Mouse (Mus musculus): ENCODE measurements at regions not wholly inside any gene's neighbourhood (a gene's known extent, or its start where the extent isn't known, plus 50 kb on each side); places are given as distances from the start of the nearest gene placed in this dataset.

DNA sequence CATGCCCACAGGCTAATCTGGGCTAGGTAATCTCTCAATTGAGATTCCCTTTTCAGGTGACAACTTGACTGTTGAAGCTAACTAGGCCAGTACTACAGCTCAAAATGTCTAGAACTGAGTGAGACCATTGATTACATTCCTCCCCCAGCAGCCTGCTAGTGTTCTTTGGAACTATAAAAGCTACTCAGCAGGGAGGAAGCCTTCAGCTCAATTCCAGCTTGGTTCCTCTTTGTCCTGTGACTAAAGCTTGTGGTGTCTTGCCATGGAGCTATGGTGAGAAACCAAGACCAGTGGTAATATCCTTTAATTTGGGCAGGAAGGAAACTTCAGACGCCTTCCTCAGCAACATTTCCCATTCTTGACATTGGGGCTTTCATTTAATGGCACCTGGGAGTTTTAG is 52.9 kb upstream of the Ccser1 start:
- DNase-seq, result no peak

DNA sequence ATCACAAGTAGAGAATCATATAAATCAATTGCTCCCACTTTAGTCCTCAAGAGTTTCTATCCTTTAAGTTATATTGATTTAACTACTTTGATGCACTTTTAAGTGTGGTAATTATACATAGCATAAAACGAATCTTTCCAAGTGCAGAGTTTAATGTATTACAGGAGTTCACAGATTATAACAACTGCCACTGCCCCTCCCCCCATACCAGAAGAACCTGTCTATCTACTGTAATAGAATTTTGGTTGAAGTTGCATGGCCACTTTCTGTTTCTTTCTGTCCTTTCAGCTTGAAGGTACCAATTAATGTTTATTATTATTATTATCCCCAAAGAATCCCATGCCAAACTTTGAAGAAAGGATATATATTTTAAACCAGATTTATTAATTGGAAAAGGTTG is 51.9 kb upstream of the Ccser1 start:
- no peak for DNase-seq

Data from spleen, adult 18-20 months (tissue).